Mouse (Mus musculus): ENCODE measurements around the gene Miox. TPM values are rescaled to one million over a fixed set of nuclear protein-coding genes. Genes with fewer than 3 reads are reported as not detected.

Gene Miox
- polyA plus RNA-seq, 1 experiment from 2014 or later, result not detected

DNA sequence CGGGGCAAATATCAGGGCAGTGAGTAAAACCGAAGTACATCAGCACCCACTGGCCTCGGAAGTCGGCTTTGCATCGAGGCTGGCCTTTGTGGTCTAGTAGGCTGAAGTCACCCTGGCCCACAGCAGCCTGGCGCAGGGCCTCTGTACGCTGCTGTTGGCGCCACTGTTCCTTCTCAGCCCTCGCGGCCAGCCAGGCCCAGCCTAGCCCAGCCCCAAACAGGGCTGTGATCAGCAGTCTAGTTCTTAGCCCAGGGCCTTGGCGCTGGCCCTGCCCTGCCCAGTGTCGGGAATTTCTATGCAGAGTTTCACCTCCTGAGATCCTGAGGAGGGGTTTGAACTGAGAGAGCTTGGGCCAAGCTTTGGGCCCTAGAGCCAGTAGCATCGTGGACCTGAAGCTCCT lies 37.9 kb downstream of the Miox start:
- Histone ChIP-seq H3K4me3 (ENCODE audit: inconsistent target) (no peak overlapping the region), H3K27ac (no peak overlapping the region), H3K36me3 (ENCODE audit: inconsistent target) (peaks cover 40% of the 10 kb centered on the region), H3K79me2 (ENCODE audit: inconsistent target) (peaks cover 7% of the 10 kb centered on the region; the same call in 1 of the 2 replicates)
- WGBS (ENCODE audit: missing documents), result 84% methylated on average over 13 of the region's 13 CpGs

DNA sequence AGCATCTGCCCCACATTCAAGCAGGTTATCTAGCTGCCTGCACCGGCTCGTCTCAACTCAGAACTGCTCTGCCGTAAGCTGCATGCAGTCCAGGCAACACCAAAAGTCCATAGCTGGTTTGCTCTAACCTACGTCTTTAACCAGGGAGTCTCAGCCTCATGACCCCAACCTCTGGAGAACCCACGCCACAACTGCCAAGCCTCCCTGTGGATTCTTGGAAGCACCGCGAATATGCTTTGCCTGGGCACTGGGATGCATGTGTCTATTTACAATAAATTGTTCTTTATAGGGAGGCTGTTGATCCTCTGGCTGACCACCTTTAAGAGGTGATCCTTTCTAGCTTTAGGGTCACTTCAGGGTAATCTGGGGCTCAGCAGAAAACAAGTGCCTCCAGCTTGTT lies 38.3 kb downstream of the Miox start:
- H3K36me3 ChIP-seq (ENCODE audit: inconsistent target), result peaks cover 36% of the 10 kb centered on the region
- H3K79me2 ChIP-seq (ENCODE audit: inconsistent target), result peaks cover 7% of the 10 kb centered on the region; the same call in 1 of the 2 replicates
- 95% methylated on average over 5 of the region's 7 CpGs for WGBS (ENCODE audit: missing documents)
- H3K4me3 ChIP-seq (ENCODE audit: inconsistent target), result peak overlapping the region; percentile 45; the same call in 1 of the 2 replicates
- H3K27ac ChIP-seq, result no peak overlapping the region

DNA sequence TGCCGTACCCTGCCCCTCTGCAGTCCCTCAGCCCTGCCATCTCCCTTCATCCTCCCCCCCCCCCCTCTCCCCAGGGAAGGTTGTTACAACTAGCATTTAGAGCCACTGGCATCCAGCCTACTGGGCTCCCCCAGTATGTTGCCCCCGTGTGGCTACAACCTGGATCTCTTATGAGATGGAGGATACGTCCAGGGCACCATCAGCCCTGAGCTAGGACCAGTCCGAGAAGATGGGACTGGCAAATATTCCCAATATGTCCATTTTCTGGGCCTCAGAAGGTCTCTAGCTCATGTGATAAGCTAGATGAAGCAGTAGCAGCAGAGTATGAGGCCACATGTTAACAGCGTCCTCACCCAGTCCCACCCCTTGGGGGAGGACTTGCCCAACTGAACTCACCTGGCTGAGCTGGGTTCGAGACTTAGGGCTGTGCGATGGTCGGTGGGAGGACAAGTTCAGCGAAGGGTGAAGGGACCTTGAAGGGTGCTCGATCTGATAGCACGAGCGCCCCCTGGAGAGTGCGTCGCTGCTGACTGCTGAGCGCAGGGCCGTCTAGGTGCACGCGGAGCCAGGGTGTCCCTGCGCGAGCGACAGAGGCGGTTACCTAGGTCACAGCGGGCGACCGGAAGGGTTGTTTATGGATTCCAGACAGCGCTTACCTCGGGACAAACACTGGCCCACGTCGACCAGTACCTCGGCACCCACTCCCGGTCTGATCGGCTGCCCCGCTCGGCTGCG lies 39.0 kb downstream of the Miox start:
- Histone ChIP-seq H3K4me3 (ENCODE audit: inconsistent target) (peak overlapping the region; percentile 45), H3K27ac (peak overlapping the region; percentile 58), H3K36me3 (ENCODE audit: inconsistent target) (peaks cover 29% of the 10 kb centered on the region), H3K79me2 (ENCODE audit: inconsistent target) (peaks cover 7% of the 10 kb centered on the region; the same call in 1 of the 2 replicates)
- WGBS (ENCODE audit: missing documents), result 2% methylated on average over 35 of the region's 35 CpGs

DNA sequence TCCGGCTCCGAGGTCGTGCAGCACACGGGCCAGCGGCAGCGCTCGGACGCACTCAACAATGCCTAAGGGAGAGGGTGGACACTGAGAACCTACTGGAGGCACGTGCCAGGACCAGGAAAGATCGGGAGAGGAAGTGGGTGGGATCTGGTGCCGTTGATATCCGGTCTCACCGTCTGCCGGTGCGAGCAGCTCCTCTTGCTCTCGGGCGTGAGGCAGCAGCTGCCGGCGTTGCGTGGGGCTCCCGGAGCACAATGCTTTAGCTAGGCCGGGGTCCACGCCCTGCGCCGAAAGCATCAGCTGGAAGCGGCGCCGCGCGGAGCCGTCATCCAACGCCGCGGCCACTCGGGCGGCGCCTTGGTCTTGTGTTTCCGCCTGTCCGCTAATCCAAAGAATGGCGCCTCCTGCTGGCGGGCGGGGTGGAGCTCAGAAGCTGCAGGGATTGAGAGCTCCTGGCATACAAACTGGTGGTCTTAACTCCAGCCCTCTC lies 39.6 kb downstream of the Miox start, which contains the start of gene Sco2:
TSS of gene Sco2 (minus strand) at position 85 of the 487 bp plus-strand sequence.
- WGBS (ENCODE audit: missing documents), result under 1% methylated on average over 42 of the region's 42 CpGs
- peak within 1 kb of the TSS; percentile 58 for H3K27ac ChIP-seq

DNA sequence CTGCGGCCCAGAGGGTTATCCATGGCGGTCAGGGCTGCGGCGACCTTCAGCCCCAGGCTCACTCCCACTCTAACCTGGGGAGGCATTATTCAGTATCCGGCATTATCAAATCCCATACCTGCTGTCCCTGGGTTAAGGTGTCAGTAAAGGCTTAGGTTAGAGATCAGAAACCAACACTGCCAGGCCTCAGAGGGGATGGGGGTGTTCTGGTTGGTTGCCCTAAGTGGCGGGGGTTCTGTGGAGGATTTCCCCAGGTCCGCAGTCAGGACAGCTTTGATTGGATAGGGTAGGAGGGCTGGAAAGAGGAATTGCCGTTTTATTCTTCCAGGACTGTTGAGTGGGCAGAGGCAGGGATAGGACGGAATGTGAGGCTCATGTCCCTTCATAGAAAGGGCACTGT lies 40.1 kb downstream of the Miox start:
- H3K27ac ChIP-seq, result 0 out of 2 replicates have a peak overlapping the region, but pooled peaks have one; percentile 58
- peaks cover 7% of the 10 kb centered on the region; the same call in 1 of the 2 replicates for H3K79me2 ChIP-seq (ENCODE audit: inconsistent target)
- peak overlapping the region; percentile 45; the same call in 1 of the 2 replicates for H3K4me3 ChIP-seq (ENCODE audit: inconsistent target)
- 74% methylated on average over 9 of the region's 9 CpGs for WGBS (ENCODE audit: missing documents)
- H3K36me3 ChIP-seq (ENCODE audit: inconsistent target), result peaks cover 21% of the 10 kb centered on the region

More for the DNA sequence above, 39.6 kb downstream of the Miox start, which contains the start of gene Sco2:
- Histone ChIP-seq H3K79me2 (ENCODE audit: inconsistent target) (peaks cover 7% of the 10 kb centered on the region; the same call in 1 of the 2 replicates), H3K4me3 (ENCODE audit: inconsistent target) (peak within 1 kb of the TSS; percentile 45), H3K36me3 (ENCODE audit: inconsistent target) (peaks cover 26% of the 10 kb centered on the region)

DNA sequence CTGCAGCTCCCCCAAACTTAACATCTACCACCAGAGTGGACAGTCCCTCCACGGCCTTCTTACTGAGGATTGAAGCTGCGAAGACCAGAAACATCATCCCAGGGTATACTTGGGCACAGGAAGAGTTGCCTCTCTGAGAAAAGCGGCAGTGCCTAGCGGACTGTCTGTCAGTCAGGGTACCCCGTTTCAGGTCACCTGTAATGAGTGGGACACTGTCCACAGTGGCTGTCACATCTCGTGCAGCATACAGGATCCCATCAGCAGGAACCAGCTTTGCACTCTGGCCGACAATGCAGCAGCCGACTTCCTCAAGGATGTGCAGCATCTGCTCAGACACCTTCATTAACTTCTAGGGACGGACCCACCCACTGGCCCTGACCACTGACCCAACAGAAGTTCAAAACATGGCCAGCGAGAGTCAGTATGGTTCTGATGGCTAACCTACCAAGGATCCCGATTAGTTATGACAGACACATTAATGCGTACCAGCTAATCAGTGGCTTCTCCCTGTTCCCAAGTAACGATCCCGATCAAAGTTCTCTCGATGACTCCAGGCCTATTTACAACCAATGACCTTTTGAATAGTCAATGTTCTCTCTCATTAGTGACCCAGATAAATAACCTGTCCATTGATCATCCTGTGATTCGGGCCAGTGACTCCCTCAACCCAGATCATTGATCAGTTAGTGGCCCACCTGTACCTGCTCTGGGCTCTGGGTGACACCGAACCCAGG lies 40.8 kb downstream of the Miox start:
- Histone ChIP-seq H3K36me3 (ENCODE audit: inconsistent target) (peaks cover 15% of the 10 kb centered on the region), H3K27ac (no peak overlapping the region), H3K79me2 (ENCODE audit: inconsistent target) (peaks cover 7% of the 10 kb centered on the region; the same call in 1 of the 2 replicates), H3K4me3 (ENCODE audit: inconsistent target) (no peak overlapping the region)
- WGBS (ENCODE audit: missing documents), result 97% methylated on average over 17 of the region's 17 CpGs

DNA sequence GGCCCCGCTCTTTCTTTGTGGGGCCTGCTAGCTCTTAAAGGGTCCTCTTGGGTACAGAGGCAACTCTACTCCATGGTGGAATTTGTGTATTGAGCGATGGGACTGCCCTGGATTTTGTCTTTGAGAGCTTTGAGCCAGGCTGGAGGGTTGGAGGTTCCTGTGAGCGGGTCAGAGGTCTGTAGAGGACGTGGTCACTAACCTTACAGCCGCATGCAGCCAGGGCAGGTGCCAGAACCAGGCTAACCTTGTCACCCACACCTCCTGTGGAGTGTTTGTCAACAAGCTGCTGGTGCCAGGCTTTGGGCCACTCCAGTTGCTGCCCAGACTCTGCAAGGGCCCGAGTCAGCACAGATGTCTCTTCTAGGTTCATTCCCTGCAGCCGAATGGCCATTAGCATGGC lies 41.8 kb downstream of the Miox start:
- Histone ChIP-seq H3K36me3 (ENCODE audit: inconsistent target) (peaks cover 7% of the 10 kb centered on the region), H3K79me2 (ENCODE audit: inconsistent target) (peaks cover 7% of the 10 kb centered on the region; the same call in 1 of the 2 replicates), H3K4me3 (ENCODE audit: inconsistent target) (no peak overlapping the region), H3K27ac (no peak overlapping the region)
- WGBS (ENCODE audit: missing documents), result 89% methylated on average over 7 of the region's 7 CpGs

DNA sequence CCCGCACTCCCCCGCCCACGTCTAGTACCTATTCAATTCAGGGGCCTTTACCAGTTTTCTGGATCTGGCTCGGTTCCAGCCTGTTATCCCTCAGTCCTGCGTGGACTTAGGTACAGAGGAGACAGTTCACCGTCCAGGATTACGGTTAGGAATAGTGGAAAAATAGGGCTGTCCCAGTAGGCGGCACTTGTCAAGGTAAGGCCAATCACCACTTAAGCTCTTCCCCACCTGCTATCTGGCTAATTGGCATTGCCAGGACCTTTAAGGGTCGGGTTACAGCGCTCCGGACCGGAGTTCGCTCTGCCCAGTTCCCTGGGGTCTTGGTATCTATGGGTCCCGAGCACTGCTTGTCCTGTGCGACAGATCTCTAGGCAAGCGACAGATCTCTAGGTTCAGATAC lies 42.8 kb downstream of the Miox start, which contains the start of gene Tymp:
TSS of gene Tymp (minus strand) at position 83 of the 400 bp plus-strand sequence.
- no peak within 1 kb of the TSS for H3K27ac ChIP-seq
- 80% methylated on average over 16 of the region's 16 CpGs for WGBS (ENCODE audit: missing documents)
- peaks cover 7% of the 10 kb centered on the region; the same call in 1 of the 2 replicates for H3K79me2 ChIP-seq (ENCODE audit: inconsistent target)
- no peaks in the 10 kb centered on the region; the same call in 1 of the 2 replicates for H3K36me3 ChIP-seq (ENCODE audit: inconsistent target)
- H3K4me3 ChIP-seq (ENCODE audit: inconsistent target), result no peak within 1 kb of the TSS

DNA sequence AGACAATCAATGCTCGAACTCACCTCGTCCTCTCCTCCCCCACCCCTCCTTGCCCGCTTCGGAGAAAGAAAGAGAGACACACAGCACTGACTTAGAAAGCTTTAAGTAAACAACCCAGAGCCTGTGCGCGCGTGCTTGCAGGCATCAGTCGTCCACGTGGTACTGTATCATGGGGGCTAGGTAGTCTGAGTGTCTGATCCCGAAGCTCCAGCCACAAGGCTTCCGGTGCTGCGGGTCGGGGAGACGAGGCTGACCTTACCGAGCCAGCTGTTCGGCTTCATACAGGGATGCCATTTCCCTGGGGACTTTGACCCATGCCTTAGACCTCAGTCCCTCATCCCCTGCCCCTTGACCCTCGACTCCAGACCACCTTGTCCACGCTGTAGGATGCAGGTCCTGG lies 43.2 kb downstream of the Miox start:
- WGBS (ENCODE audit: missing documents), result 37% methylated on average over 18 of the region's 18 CpGs
- no peak overlapping the region for H3K27ac ChIP-seq
- peaks cover 5% of the 10 kb centered on the region; the same call in 1 of the 2 replicates for H3K79me2 ChIP-seq (ENCODE audit: inconsistent target)
- H3K4me3 ChIP-seq (ENCODE audit: inconsistent target), result no peak overlapping the region
- no peaks in the 10 kb centered on the region for H3K36me3 ChIP-seq (ENCODE audit: inconsistent target)

DNA sequence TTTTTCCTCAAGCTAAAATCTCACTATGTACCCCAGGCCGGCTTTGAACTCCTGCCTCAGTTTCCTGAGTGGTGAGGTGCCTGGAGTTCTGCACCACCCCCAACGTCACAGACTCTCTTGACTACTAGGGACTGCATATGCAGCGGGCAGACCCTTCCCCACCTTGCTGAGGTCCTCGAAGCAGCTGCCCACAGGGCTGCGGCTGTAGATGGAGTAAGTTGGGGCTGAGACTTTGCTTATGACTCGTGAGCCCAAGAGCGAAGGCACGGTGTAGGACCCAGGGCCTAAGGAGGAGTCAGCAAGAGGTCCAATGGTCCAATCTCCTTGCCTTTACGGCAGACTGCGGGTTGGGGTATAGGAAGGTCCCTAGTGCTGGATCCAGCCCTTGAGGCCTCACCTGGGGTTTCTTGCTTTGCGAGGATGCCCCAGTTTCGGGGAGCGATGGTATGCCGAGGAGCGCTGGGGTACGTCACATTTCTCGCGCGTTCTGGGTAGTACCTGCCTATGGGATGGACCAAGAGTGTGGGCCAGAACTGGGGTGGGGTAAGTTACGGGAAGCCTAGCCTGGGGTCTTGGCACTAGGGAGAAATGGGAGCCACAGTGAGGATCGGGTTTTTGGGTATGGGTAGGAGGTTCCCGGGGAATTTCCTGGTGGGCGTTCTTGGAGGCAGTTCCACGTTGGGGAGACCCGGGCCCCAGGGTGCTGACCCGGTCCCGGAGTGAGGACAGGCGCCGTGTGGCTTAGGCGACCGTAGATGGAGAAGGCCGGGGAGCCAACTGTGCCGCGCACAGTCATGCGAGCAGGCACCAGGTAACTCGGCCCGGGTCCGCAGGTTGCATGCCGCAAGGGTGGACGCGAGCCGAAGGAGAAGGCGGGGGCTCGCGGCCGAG lies 44.0 kb downstream of the Miox start:
- no peaks in the 10 kb centered on the region for H3K36me3 ChIP-seq (ENCODE audit: inconsistent target)
- no peak overlapping the region for H3K27ac ChIP-seq
- no peak overlapping the region for H3K4me3 ChIP-seq (ENCODE audit: inconsistent target)
- H3K79me2 ChIP-seq (ENCODE audit: inconsistent target), result no peaks in the 10 kb centered on the region; the same call in 1 of the 2 replicates
- WGBS (ENCODE audit: missing documents), result 11% methylated on average over 45 of the region's 46 CpGs

DNA sequence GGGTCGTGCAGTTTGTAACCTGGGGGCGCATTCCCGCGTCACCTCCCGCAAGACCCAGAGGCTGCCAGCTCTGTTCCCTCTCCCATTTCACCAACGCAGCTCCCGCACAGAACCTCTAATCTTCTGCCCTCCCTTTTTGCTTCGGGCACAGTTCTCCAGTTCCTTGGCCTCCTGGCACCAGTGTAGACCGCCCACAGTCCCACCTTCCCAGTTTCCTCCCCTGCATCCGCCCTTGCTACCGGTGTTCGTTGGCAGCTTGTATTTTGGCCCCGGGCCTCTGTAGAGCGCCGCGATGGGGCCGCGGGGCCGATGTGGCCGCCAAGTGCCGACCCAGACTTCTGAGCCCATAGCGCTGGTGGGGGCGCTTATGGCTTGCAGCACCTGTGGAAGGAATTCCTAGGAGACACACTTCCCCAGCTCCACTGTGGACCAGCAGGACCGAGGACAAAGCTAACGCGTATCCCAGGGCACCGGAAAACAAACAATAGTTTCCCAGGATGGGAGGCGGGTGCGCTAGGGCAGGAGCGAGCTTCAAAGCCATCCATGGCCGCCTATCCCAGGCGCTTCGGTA lies 44.7 kb downstream of the Miox start, which contains the start of gene Odf3b:
TSS of gene Odf3b (minus strand) at position 452 of the 571 bp plus-strand sequence.
- Histone ChIP-seq H3K4me3 (ENCODE audit: inconsistent target) (no peak within 1 kb of the TSS), H3K36me3 (ENCODE audit: inconsistent target) (no peaks in the 10 kb centered on the region), H3K27ac (no peak within 1 kb of the TSS), H3K79me2 (ENCODE audit: inconsistent target) (no peaks in the 10 kb centered on the region)
- 3% methylated on average over 33 of the region's 33 CpGs for WGBS (ENCODE audit: missing documents)

DNA sequence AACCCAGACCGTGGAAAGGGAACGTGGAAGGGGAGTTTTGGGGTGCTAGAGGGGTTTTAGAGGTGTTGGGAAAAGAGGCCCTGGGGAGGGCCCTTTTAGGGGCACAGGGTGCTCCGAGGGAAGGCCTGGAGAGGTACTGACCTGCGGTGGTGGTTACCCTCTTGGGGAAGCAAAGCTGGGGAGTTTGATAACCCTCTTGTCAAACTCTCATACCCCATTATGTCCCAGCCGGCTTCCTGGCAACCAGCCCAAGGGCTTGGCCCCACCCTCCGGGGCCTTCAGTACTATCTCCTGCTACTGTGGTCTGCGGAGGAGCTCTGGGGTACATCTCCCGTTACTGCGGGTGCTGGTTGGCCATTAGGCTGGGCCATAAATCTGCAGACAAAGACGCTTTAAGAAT lies 45.2 kb downstream of the Miox start:
- no peaks in the 10 kb centered on the region for H3K79me2 ChIP-seq (ENCODE audit: inconsistent target)
- 14% methylated on average over 9 of the region's 10 CpGs for WGBS (ENCODE audit: missing documents)
- H3K36me3 ChIP-seq (ENCODE audit: inconsistent target), result no peaks in the 10 kb centered on the region
- no peak overlapping the region for H3K27ac ChIP-seq
- no peak overlapping the region for H3K4me3 ChIP-seq (ENCODE audit: inconsistent target)

DNA sequence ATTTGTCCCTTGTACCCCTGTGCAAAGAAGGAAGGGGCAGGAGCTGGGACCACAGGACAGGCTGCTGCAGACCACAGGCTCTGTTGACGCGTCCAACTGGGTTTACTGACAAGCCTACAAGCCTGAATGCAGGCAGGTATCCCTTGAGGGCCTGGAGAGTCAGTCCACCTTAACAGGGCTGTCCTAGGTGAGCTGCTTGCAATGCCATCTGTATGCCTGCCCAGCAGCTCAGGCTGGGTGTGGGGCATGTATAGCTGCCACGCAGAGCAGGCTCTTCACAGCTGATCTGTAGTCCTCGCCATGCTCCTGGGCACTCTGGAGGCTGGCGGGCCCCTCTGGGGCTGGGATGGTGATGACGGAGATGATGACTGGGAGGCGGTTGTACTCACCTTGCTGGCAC lies 50.4 kb downstream of the Miox start, which contains the start of gene Klhdc7b:
TSS of gene Klhdc7b (plus strand) at position 301 of the 400 bp plus-strand sequence.
- H3K27ac ChIP-seq, result no peak within 1 kb of the TSS
- H3K36me3 ChIP-seq (ENCODE audit: inconsistent target), result no peaks in the 10 kb centered on the region
- no peaks in the 10 kb centered on the region for H3K79me2 ChIP-seq (ENCODE audit: inconsistent target)
- WGBS (ENCODE audit: missing documents), result 92% methylated on average over 7 of the region's 7 CpGs
- H3K4me3 ChIP-seq (ENCODE audit: inconsistent target), result no peak within 1 kb of the TSS
